Mouse (Mus musculus): ENCODE data around the gene Pxmp4. TPM values are rescaled to one million over a fixed set of nuclear protein-coding genes. Genes with fewer than 3 reads are reported as not detected.
A peak's percentile ranks its signal among the peaks of the same experiment; 100 is the strongest.

Gene Pxmp4
- polyA plus RNA-seq, 1 experiment = 11.8 TPM

DNA sequence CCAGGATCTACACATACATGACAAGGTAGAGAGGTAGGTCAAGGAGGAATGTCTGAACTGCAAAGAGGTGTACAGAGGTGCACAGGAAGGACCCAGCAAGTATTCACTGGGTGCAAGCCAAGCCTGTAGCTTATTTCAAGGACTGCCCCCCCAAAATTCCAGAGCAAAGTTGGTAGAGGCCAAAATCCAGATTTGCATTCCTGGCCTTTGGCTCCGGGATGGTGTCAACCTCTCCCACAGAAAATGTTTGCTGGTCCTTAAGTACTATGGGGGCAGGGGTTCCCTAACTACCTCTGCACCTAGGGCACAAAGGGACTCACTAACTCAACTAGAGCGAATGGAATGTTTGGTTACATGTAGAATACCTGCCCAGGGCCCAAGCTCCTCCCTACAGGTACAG, 35.7 kb downstream of the Pxmp4 start:
- Histone ChIP-seq H3K4me3 (ENCODE audit: insufficient read depth, low read length) (peak overlapping the region; percentile 65), H3K27ac (ENCODE audit: insufficient read depth, low read length) (no peak overlapping the region), H3K4me1 (ENCODE audit: control insufficient read depth, insufficient read depth, low read length) (peaks cover 8% of the 10 kb centered on the region)
- TF ChIP-seq POLR2A (IDR thresholded peaks at IDR 0.05; ENCODE audit: low read depth, low read length) (no peak), CTCF (IDR thresholded peaks at IDR 0.05; ENCODE audit: borderline replicate concordance, insufficient read depth, low read length) (no peak)

DNA sequence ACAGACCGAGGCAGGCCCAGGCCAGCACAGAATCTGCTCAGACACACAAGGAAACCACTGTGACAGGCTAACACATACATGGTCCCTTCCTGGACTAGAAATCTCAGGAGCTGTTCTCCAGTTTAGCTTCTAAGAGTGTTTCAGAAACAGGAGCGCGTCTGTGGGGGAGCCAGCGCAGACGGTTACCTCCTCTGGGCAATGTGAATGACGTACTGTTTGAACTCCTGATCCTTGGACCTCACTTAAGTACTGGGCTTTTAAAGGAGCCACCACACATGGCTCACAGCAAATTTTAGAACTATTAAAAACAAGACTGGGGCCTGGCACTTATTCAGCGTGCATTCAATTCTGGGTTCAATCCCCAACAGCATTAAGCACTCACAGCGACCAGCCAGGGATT, 36.9 kb downstream of the Pxmp4 start:
- no peak overlapping the region for H3K4me3 ChIP-seq (ENCODE audit: insufficient read depth, low read length)
- H3K4me1 ChIP-seq (ENCODE audit: control insufficient read depth, insufficient read depth, low read length) = peaks cover 5% of the 10 kb centered on the region
- H3K27ac ChIP-seq (ENCODE audit: insufficient read depth, low read length) = no peak overlapping the region
- TF ChIP-seq CTCF (IDR thresholded peaks at IDR 0.05; ENCODE audit: borderline replicate concordance, insufficient read depth, low read length) (no peak), POLR2A (IDR thresholded peaks at IDR 0.05; ENCODE audit: low read depth, low read length) (no peak)

DNA sequence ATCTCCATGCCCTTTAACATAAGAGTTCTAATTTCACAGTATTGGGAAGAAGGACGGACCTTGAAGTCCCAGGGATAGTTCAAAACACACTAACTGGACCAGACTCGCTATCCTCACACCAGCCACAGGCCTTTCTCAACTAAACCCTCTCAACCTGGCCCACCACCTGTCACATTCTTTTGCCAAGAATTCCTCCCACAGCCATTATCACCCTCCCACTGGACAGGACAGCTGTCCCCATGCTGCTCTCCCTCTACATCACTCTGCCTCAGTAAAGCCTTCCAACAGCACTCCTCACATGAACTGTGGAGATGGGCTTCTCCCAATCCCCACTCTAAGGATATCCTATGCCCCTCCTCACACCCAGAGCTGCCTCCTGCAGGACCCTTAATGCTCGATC, 37.9 kb downstream of the Pxmp4 start:
- Histone ChIP-seq H3K27ac (ENCODE audit: insufficient read depth, low read length) (no peak overlapping the region), H3K4me1 (ENCODE audit: control insufficient read depth, insufficient read depth, low read length) (peaks cover under 1% of the 10 kb centered on the region)

DNA sequence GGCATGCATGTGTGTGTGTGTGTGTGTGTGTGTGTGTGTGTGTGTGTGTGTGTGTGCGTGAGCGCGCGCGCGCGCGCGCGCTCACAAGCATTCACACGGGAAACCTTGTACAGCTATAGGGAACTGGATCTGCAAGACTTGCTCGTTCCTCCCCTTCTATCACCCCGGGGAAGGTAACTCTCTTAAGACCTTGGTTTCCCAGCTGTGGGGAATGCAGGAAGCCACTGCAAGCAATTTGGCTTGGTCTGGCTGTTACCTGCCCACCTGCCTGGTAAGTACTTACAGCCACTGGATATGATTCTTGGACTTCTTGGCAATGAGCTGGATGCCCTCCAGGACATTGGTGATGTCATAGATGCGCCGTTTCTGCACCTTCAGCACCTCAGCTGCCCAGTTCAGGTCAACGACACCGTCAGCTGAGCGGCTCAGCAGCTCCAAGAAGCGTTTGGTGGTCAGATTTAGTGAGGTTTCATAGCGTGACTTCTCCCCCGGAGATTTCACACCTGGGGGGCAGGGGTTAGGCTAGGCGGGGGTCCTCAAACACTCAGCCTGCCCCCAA, 39.8 kb downstream of the Pxmp4 start:
- H3K4me1 ChIP-seq (ENCODE audit: control insufficient read depth, insufficient read depth, low read length) = no peaks in the 10 kb centered on the region
- TF ChIP-seq CTCF (IDR thresholded peaks at IDR 0.05; ENCODE audit: borderline replicate concordance, insufficient read depth, low read length) (no peak), POLR2A (IDR thresholded peaks at IDR 0.05; ENCODE audit: low read depth, low read length) (no peak)
- H3K27ac ChIP-seq (ENCODE audit: insufficient read depth, low read length) = no peak overlapping the region

More for the DNA sequence above, 37.9 kb downstream of the Pxmp4 start:
- H3K4me3 ChIP-seq (ENCODE audit: insufficient read depth, low read length) = no peak overlapping the region
- TF ChIP-seq CTCF (IDR thresholded peaks at IDR 0.05; ENCODE audit: borderline replicate concordance, insufficient read depth, low read length) = no peak
- TF ChIP-seq POLR2A (IDR thresholded peaks at IDR 0.05; ENCODE audit: low read depth, low read length) = no peak

DNA sequence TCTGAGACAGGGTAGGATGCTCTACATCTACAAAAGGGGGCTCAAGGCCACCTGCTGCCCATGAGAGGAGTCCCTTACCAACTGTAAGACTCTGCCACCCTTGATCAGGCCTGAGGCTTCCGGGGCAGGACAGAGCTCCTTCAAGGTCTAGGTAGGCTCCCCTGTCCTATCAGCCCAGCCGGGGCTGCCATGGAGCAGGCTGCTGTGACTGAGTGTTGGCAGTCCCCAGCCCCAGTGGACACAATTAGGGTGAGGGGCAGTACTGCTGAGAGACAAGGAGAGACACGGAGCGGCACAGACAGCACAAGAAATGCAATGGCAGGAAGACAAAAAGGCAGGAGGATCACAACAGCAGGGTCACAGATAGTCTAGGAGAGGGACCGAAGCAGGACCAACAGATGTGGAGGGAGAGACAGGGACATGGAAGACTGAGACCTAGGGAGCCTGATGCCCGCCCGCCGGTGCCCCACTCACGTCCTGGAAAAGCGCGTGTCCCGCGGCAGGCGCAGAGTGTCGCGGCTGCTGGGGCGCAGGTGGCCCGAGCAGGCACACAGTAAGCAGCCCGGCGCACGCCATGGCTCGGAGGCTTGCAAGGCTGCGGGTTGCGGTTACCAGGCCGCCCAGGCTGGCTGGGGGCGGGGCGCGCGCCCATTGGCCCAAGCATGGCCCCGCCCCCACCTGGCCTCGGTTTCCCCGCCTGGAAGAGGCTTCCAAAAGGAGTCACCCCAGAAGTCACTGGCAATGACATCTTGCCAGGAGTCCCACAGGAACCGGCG, 45.1 kb downstream of the Pxmp4 start, which contains the start of gene Necab3:
Gene Necab3, minus strand, starts transcription at position 627 of the 776 bp plus-strand sequence.
- no peak for TF ChIP-seq CTCF (IDR thresholded peaks at IDR 0.05; ENCODE audit: borderline replicate concordance, insufficient read depth, low read length)
- TF ChIP-seq POLR2A (IDR thresholded peaks at IDR 0.05; ENCODE audit: low read depth, low read length) = no peak
- Histone ChIP-seq H3K4me3 (ENCODE audit: insufficient read depth, low read length) (no peak within 1 kb of the TSS), H3K4me1 (ENCODE audit: control insufficient read depth, insufficient read depth, low read length) (no peaks in the 10 kb centered on the region), H3K27ac (ENCODE audit: insufficient read depth, low read length) (no peak within 1 kb of the TSS)

More for the DNA sequence above, 39.8 kb downstream of the Pxmp4 start:
- H3K4me3 ChIP-seq (ENCODE audit: insufficient read depth, low read length) = no peak overlapping the region

DNA sequence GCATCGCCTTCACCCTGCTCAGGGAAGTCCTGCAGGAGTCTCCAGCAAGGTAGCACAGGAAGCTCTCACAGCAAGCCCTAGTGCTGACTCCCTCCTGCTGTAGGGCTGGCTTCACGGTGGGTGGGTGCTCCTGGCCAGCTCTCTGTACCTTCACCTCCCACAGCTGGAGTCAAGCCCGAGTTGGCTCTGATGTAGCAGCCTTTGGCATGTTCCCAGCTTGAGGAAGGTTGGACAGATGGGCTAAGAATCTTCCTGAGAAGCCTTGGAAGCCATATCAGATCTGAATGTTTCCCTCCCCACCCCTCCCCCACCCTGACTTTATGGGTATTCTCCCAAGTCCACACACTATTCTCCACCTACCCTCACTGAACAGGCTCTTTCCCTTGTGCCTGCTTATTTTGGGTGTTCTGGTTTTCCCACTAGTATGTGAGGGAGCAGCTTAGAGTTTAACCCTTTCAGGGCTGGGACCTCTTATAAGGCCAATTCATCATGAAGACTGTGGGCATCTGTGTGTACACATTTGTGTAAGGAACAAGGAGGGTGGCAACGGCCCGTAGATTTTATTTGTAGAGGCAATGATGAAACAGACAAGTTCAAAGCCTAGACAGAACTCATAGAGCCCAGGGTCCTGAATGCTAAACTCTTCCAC, 46.2 kb downstream of the Pxmp4 start:
- no peak overlapping the region for H3K4me3 ChIP-seq (ENCODE audit: insufficient read depth, low read length)
- H3K4me1 ChIP-seq (ENCODE audit: control insufficient read depth, insufficient read depth, low read length) = no peaks in the 10 kb centered on the region
- no peak for TF ChIP-seq CTCF (IDR thresholded peaks at IDR 0.05; ENCODE audit: borderline replicate concordance, insufficient read depth, low read length)
- no peak for TF ChIP-seq POLR2A (IDR thresholded peaks at IDR 0.05; ENCODE audit: low read depth, low read length)
- no peak overlapping the region for H3K27ac ChIP-seq (ENCODE audit: insufficient read depth, low read length)

DNA sequence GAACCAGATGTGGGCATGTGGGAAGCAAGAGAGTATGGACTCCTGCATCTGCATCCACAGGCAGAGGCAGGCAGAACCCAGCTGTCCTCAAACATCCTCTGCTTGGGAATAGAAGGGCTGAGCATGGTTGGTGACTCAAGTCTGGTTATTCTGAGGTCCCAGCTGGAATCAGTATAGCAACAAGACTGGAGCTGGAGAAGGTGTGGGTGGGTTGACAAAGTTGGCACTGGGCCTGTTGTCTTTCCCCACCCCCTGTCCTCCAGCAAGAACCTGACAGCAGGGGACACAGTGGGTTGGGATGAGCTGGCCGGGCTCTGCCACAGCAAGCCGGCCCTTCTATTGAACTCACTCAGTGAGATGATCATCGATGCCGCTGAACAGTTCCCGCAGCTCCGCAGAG, 48.3 kb downstream of the Pxmp4 start:
- TF ChIP-seq CTCF (IDR thresholded peaks at IDR 0.05; ENCODE audit: borderline replicate concordance, insufficient read depth, low read length) (no peak), POLR2A (IDR thresholded peaks at IDR 0.05; ENCODE audit: low read depth, low read length) (no peak)
- Histone ChIP-seq H3K4me1 (ENCODE audit: control insufficient read depth, insufficient read depth, low read length) (no peaks in the 10 kb centered on the region), H3K27ac (ENCODE audit: insufficient read depth, low read length) (no peak overlapping the region), H3K4me3 (ENCODE audit: insufficient read depth, low read length) (no peak overlapping the region)

DNA sequence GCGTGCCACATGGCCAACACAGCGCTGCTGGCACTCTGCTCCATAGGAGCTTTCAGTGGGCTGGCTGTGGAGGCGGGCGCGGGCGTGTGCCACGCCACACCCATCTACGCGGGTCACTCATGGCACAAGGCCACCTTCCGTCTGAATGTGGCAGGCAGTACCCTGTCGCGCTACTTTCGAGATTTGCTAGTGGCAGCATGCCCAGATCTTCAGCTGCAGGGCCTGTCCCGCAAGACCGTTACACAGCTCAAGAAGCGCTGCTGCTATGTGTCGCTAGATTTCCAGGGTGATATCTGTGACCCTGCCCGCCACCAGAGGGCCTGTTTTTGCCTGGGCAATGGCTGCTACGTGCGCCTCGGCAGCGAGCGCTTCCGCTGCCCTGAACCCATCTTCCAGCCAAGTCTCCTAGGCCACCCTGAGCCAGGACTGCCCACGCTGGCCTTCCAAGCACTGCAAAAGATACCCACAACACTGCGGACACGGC, 51.0 kb downstream of the Pxmp4 start:
- H3K4me1 ChIP-seq (ENCODE audit: control insufficient read depth, insufficient read depth, low read length) = no peaks in the 10 kb centered on the region
- TF ChIP-seq CTCF (IDR thresholded peaks at IDR 0.05; ENCODE audit: borderline replicate concordance, insufficient read depth, low read length) (peak; percentile 48; the same call in 1 of the 2 replicates), POLR2A (IDR thresholded peaks at IDR 0.05; ENCODE audit: low read depth, low read length) (no peak)
- H3K27ac ChIP-seq (ENCODE audit: insufficient read depth, low read length) = no peak overlapping the region
- no peak overlapping the region for H3K4me3 ChIP-seq (ENCODE audit: insufficient read depth, low read length)

DNA sequence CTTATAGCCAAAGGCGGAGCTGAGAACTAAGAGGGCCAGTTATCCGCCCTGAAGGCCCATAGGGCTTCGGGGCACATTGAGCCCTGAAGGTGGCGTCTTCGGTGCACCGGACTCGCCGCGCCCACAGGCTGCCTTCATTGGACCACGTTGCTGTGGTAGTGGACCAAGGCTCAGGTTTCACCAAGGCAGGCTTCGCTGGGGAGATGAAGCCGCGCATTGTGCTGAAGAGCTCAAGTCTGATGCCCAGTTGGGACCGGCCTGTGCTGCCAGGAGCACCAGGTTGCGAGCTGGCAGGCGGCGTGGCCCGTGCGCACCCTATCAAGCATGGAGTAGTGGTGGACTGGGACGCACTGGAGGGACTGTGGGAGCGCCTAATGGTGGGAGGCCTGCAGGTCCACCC, 51.6 kb downstream of the Pxmp4 start:
- Histone ChIP-seq H3K4me1 (ENCODE audit: control insufficient read depth, insufficient read depth, low read length) (no peaks in the 10 kb centered on the region), H3K27ac (ENCODE audit: insufficient read depth, low read length) (no peak overlapping the region), H3K4me3 (ENCODE audit: insufficient read depth, low read length) (no peak overlapping the region)
- TF ChIP-seq POLR2A (IDR thresholded peaks at IDR 0.05; ENCODE audit: low read depth, low read length) (no peak), CTCF (IDR thresholded peaks at IDR 0.05; ENCODE audit: borderline replicate concordance, insufficient read depth, low read length) (no peak)

DNA sequence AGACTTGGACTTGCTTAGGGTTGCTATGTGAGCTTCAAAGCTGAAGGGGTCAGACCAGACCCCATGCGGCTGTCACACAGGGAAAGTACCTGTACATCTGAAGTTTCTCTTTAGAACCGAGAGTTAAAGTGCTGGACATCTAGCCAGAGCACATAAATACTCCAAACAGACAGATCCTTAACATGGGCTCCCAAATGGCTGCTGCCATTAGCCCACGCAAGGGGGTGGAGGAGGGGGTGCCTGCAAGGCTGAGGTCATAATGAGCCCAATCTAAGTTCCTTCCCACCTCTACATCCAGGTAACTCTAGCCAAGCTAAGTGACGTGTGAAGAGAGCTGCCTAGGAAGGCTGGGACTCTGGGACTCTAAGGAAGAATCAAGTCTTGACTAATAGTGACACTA, 52.0 kb downstream of the Pxmp4 start, which contains the start of gene Actl10:
Gene Actl10, plus strand, starts transcription at position 301 of the 400 bp plus-strand sequence.
- no peak within 1 kb of the TSS for H3K4me3 ChIP-seq (ENCODE audit: insufficient read depth, low read length)
- TF ChIP-seq POLR2A (IDR thresholded peaks at IDR 0.05; ENCODE audit: low read depth, low read length) (no peak), CTCF (IDR thresholded peaks at IDR 0.05; ENCODE audit: borderline replicate concordance, insufficient read depth, low read length) (no peak)
- no peak within 1 kb of the TSS for H3K27ac ChIP-seq (ENCODE audit: insufficient read depth, low read length)
- H3K4me1 ChIP-seq (ENCODE audit: control insufficient read depth, insufficient read depth, low read length) = no peaks in the 10 kb centered on the region

All from embryonic fibroblast, embryonic 13.5 days (primary cell).